Mouse (Mus musculus) small intestine, adult 2 months (tissue): ENCODE results near the gene Fmo1.

ENCODE experiments used
- CTCF ChIP-seq: fragments of 200-500 bp; IDR thresholded peaks from 2 replicates; pipeline ENCODE4 v1.5.1; 2012; ENCODE audit warnings: low read depth, mild to moderate bottlenecking, control low read depth, inconsistent platforms, low read length, moderate library complexity, mixed read lengths; ENCODE audit not compliant: insufficient replicate concordance, insufficient read length; ENCODE audit errors: extremely low read depth
- POLR2A ChIP-seq: fragments of 200-500 bp; IDR thresholded peaks from 2 replicates; pipeline ENCODE4 v1.6.1; 2012; ENCODE audit warnings: low read depth, mild to moderate bottlenecking, control low read depth, inconsistent platforms, low read length, moderate library complexity

DNA sequence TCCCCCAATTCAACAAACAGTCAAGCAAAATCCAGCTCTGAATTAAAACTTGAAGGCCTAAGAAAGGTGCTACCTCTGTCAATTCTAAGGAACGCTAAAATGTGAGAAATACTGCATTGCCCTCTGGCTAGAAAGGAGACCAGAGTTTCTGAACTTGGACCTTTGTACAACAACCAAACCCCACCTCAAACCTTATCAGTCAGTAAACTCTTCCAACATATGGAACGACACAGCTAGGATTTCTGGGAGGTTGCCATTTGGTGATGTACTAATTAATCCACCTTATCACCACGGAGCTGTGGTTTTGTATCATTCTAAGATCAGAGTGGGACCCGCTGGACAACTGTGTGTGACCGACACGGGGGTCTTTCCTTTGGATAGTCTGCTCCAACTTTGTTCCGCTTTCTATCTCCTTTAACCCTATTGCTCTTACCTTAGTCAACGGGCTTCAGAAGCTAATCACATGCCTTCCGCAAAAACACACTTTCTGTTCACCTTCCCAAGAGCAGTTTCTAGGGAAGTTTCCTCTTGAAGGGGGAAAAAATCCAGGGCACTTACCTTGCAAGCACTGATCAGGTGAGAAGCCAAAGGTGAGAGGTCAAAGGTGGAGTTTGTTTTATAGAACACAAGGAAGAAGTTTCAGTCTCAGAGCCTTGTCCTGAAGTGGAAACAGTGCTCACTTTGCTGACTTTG is 53.1 kb downstream of the Fmo1 start:
- TF ChIP-seq POLR2A (no peak), CTCF (no peak)
